Mouse (Mus musculus): ENCODE data around the gene Clasrp. TPM values are rescaled to one million over a fixed set of nuclear protein-coding genes. Genes with fewer than 3 reads are reported as not detected.

Gene Clasrp
- polyA plus RNA-seq, 1 experiment from 2014 or later = 41.6 TPM

- H3K4me3 ChIP-seq (replicated peaks; ENCODE audit: low read length) = no peak overlapping the region
- peaks cover under 1% of the 10 kb centered on the region for H3K4me1 ChIP-seq (replicated peaks; ENCODE audit: control insufficient read depth, insufficient read depth, low read length)
- no peak overlapping the region for H3K9ac ChIP-seq
- 0 out of 2 replicates have a peak, but pooled peaks cover 2% of the 10 kb centered on the region for H3K36me3 ChIP-seq (replicated peaks; ENCODE audit: control insufficient read depth, insufficient read depth)
- WGBS = 73% methylated on average over 2 of the region's 2 CpGs
- H3K9me3 ChIP-seq (ENCODE audit: control insufficient read depth, low read length) = no peaks in the 10 kb centered on the region
- peak; percentile 12; the same call in 1 of the 2 replicates for ATAC-seq (ENCODE audit: low FRiP score)
- H3K27ac ChIP-seq = no peak overlapping the region
- no peaks in the 10 kb centered on the region for H3K27me3 ChIP-seq (ENCODE audit: control insufficient read depth, insufficient read depth, low read length)
- H3K4me2 ChIP-seq (replicated peaks) = no peak overlapping the region
- no peak for DNase-seq (ENCODE audit: low spot score)
Observed at GRCm38 (mm10) chr7:19547344-19547969, 56.8 kb downstream of the Clasrp start.

DNA sequence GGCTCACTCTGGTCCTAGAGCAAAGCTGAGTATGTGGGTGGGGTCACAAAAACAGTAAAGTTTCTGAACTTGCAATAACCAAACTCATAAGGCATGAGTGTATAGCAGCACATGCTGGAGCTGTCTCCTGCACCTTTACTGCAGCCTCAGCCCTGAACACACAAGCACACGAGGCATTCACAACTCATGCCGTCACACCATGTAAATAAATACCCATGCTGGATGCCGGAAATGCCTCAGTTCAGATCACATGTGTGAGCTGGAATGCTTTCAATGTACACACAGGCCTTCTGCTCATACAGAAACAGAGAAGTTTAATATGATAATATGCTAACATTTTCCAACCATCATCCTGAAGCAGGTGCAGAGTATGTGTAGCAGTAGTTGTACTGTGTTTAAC is 58.3 kb downstream of the Clasrp start:
- H3K4me3 ChIP-seq (replicated peaks; ENCODE audit: low read length) = no peak overlapping the region
- no peak overlapping the region for H3K4me2 ChIP-seq (replicated peaks)
- ATAC-seq (ENCODE audit: low FRiP score) (no peak), DNase-seq (ENCODE audit: low spot score) (no peak)
- 80% methylated on average over 3 of the region's 3 CpGs for WGBS
- no peaks in the 10 kb centered on the region for H3K9me3 ChIP-seq (ENCODE audit: control insufficient read depth, low read length)
- H3K27me3 ChIP-seq (ENCODE audit: control insufficient read depth, insufficient read depth, low read length) = no peaks in the 10 kb centered on the region
- no peaks in the 10 kb centered on the region for H3K36me3 ChIP-seq (replicated peaks; ENCODE audit: control insufficient read depth, insufficient read depth)
- no peak overlapping the region for H3K27ac ChIP-seq
- H3K4me1 ChIP-seq (replicated peaks; ENCODE audit: control insufficient read depth, insufficient read depth, low read length) = peaks cover 14% of the 10 kb centered on the region
- no peak overlapping the region for H3K9ac ChIP-seq

DNA sequence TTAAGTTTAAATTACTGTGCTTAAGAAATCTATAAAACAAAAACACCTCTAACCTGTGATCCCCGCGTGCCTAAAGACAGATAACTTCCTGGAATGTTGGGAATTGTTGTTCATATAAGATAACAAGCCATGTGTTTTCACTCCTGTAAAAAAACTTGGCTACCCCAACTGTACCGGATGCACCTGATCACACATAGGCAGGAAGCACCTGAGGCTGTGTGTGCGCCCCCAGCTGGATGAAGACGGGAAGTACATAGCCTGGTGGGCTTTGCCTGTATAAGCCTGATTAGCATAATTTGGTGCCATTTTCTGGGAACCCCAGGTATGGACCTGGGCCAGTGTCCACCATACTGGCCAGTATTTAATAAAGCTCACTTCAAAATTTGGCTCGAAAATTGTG is 60.7 kb downstream of the Clasrp start:
- no peaks in the 10 kb centered on the region for H3K27me3 ChIP-seq (ENCODE audit: control insufficient read depth, insufficient read depth, low read length)
- H3K4me1 ChIP-seq (replicated peaks; ENCODE audit: control insufficient read depth, insufficient read depth, low read length) = peaks cover 14% of the 10 kb centered on the region
- DNase-seq (ENCODE audit: low spot score) (no peak), ATAC-seq (ENCODE audit: low FRiP score) (no peak)
- no peak overlapping the region for H3K9ac ChIP-seq
- no peaks in the 10 kb centered on the region for H3K36me3 ChIP-seq (replicated peaks; ENCODE audit: control insufficient read depth, insufficient read depth)
- H3K9me3 ChIP-seq (ENCODE audit: control insufficient read depth, low read length) = no peaks in the 10 kb centered on the region
- H3K27ac ChIP-seq = no peak overlapping the region
- WGBS = 56% methylated on average over 6 of the region's 6 CpGs
- no peak overlapping the region for H3K4me3 ChIP-seq (replicated peaks; ENCODE audit: low read length)
- no peak overlapping the region for H3K4me2 ChIP-seq (replicated peaks)

- Histone ChIP-seq H3K4me1 (replicated peaks; ENCODE audit: control insufficient read depth, insufficient read depth, low read length) (peaks cover 21% of the 10 kb centered on the region), H3K4me2 (replicated peaks) (no peak overlapping the region), H3K27me3 (ENCODE audit: control insufficient read depth, insufficient read depth, low read length) (no peaks in the 10 kb centered on the region), H3K9ac (no peak overlapping the region), H3K27ac (no peak overlapping the region), H3K36me3 (replicated peaks; ENCODE audit: control insufficient read depth, insufficient read depth) (no peaks in the 10 kb centered on the region), H3K9me3 (ENCODE audit: control insufficient read depth, low read length) (no peaks in the 10 kb centered on the region), H3K4me3 (replicated peaks; ENCODE audit: low read length) (no peak overlapping the region)
- WGBS = 53% methylated on average over 8 of the region's 8 CpGs
- ATAC-seq (ENCODE audit: low FRiP score) (peak; percentile 83), DNase-seq (ENCODE audit: low spot score) (no peak)
Observed at GRCm38 (mm10) chr7:19542155-19542691, 62.1 kb downstream of the Clasrp start.

DNA sequence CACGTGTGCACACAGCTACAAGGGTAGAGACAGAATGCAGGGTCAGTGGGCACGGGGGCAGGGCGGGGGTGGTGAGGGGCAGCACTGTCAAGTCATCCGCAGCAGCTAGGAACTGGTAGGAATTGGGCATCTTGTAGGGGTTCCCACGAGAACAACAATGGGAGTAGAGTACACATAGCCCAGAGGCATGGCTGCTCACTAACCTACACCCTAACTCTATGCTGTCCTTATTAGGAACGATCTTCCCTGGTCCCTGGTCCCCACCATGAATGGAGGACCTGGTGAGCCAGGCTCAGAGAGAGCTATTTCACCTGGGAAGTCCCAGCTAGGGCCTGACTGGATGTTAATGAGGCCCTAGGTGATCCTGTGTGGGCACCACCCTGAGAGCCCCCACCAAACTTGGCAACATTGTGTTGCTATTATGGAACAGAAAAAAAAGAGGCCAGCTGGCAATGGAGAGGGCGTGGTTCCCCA is 62.6 kb downstream of the Clasrp start:
- H3K27ac ChIP-seq = no peak overlapping the region
- no peak overlapping the region for H3K9ac ChIP-seq
- H3K4me1 ChIP-seq (replicated peaks; ENCODE audit: control insufficient read depth, insufficient read depth, low read length) = peaks cover 22% of the 10 kb centered on the region
- H3K4me2 ChIP-seq (replicated peaks) = no peak overlapping the region
- no peak overlapping the region for H3K4me3 ChIP-seq (replicated peaks; ENCODE audit: low read length)
- no peaks in the 10 kb centered on the region for H3K9me3 ChIP-seq (ENCODE audit: control insufficient read depth, low read length)
- DNase-seq (ENCODE audit: low spot score) (no peak), ATAC-seq (ENCODE audit: low FRiP score) (peak; percentile 47)
- 59% methylated on average over 7 of the region's 7 CpGs for WGBS
- no peaks in the 10 kb centered on the region for H3K36me3 ChIP-seq (replicated peaks; ENCODE audit: control insufficient read depth, insufficient read depth)
- no peaks in the 10 kb centered on the region for H3K27me3 ChIP-seq (ENCODE audit: control insufficient read depth, insufficient read depth, low read length)

DNA sequence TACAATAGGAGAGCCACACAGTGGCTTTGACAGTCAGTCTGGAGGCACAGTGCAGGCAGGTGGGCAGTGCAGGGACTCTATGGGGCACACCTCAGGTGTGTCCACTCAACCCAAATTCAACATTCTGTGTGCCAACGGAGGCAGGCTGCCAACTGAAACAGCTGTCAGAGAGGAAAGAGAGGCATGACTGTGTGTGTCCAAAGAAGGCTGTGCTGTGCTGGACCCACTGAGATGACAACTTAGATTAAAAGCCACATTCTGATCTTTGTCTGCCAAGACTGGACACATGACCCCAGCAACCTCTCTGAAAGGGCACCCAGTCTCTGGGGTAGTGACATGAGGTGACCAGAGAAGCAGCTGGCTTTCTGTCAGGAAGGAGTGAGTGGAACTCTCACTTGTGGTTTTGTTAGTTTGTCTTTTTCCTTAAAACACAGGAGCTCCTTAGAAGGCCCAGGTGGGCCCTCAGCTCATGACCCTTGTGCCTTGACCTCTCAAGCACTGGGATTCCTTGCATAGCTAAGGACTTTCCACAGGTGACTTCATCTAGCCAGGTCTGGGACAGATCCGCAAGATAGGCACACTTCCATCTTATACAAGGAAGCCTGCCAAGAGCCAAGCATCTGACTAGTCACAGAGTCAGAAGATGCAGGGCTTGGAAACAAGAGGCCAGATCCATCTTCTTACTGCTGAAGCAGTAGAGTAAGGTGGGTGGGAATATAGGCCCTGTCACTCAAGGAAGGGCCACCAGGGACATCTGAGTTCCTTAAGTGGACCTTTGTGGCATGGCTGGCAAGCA is 63.3 kb downstream of the Clasrp start:
- ATAC-seq (ENCODE audit: low FRiP score) (no peak), DNase-seq (ENCODE audit: low spot score) (no peak)
- Histone ChIP-seq H3K4me2 (replicated peaks) (no peak overlapping the region), H3K4me1 (replicated peaks; ENCODE audit: control insufficient read depth, insufficient read depth, low read length) (peaks cover 22% of the 10 kb centered on the region), H3K4me3 (replicated peaks; ENCODE audit: low read length) (no peak overlapping the region), H3K9me3 (ENCODE audit: control insufficient read depth, low read length) (no peaks in the 10 kb centered on the region), H3K27me3 (ENCODE audit: control insufficient read depth, insufficient read depth, low read length) (no peaks in the 10 kb centered on the region), H3K27ac (no peak overlapping the region), H3K9ac (no peak overlapping the region), H3K36me3 (replicated peaks; ENCODE audit: control insufficient read depth, insufficient read depth) (no peaks in the 10 kb centered on the region)
- 96% methylated on average over 2 of the region's 2 CpGs for WGBS

- no peak for ATAC-seq (ENCODE audit: low FRiP score)
- no peak overlapping the region for H3K4me3 ChIP-seq (replicated peaks; ENCODE audit: low read length)
- H3K27ac ChIP-seq = no peak overlapping the region
- H3K4me2 ChIP-seq (replicated peaks) = no peak overlapping the region
- 0 out of 2 replicates have a peak, but pooled peaks cover 8% of the 10 kb centered on the region for H3K4me1 ChIP-seq (replicated peaks; ENCODE audit: control insufficient read depth, insufficient read depth, low read length)
- H3K36me3 ChIP-seq (replicated peaks; ENCODE audit: control insufficient read depth, insufficient read depth) = peaks cover 50% of the 10 kb centered on the region
- no peaks in the 10 kb centered on the region for H3K27me3 ChIP-seq (ENCODE audit: control insufficient read depth, insufficient read depth, low read length)
- no peak for DNase-seq (ENCODE audit: low spot score)
- no peak overlapping the region for H3K9ac ChIP-seq
- H3K9me3 ChIP-seq (ENCODE audit: control insufficient read depth, low read length) = no peaks in the 10 kb centered on the region
- 91% methylated on average over 10 of the region's 10 CpGs for WGBS
Observed at GRCm38 (mm10) chr7:19534676-19535075, 69.6 kb downstream of the Clasrp start.

DNA sequence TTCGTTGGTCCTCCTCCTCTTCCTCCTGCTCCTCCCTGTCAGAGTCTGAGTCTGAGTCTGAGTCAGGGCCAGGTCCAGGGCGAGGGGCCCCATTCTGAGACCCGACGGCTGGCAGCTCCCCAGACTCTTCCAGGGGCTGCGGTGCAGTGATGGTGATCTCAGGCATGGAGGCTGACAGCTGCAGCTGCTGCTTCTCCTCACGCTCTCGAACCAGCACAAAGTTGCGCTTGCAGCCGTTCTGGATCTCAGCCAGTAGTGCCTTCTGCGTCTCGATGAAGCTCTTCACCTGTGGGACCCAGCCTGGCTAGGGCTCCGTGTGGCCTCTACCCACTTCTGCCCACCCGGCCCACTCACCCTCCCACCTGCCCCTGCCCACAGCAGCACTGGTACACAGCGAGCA is 72.0 kb downstream of the Clasrp start:
- DNase-seq (ENCODE audit: low spot score) (no peak), ATAC-seq (ENCODE audit: low FRiP score) (no peak)
- 88% methylated on average over 13 of the region's 14 CpGs for WGBS
- Histone ChIP-seq H3K27ac (no peak overlapping the region), H3K4me1 (replicated peaks; ENCODE audit: control insufficient read depth, insufficient read depth, low read length) (0 out of 2 replicates have a peak, but pooled peaks cover 2% of the 10 kb centered on the region), H3K9me3 (ENCODE audit: control insufficient read depth, low read length) (no peaks in the 10 kb centered on the region), H3K4me3 (replicated peaks; ENCODE audit: low read length) (no peak overlapping the region), H3K9ac (no peak overlapping the region), H3K4me2 (replicated peaks) (no peak overlapping the region), H3K27me3 (ENCODE audit: control insufficient read depth, insufficient read depth, low read length) (no peaks in the 10 kb centered on the region), H3K36me3 (replicated peaks; ENCODE audit: control insufficient read depth, insufficient read depth) (peaks cover 54% of the 10 kb centered on the region)

DNA sequence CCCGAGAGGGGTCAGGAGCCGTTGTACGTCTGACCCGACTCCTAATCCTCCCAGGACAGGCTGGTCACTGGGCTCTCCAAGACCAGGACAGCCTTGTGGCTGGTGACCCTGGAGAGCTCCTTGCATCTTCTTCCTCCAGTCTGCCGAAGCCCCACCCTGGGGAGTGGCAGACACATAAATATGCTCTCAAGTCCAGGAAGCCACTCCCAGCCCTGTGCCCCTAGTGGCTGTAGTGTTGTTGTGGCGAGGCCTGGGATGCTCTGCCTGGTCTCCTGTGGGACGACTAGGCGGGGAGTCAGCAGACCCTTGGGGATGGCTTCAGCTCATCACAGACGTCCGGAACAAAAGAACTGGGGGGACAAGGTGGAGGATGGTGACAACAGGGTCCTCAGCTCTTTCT is 73.2 kb downstream of the Clasrp start:
- H3K27me3 ChIP-seq (ENCODE audit: control insufficient read depth, insufficient read depth, low read length) = no peaks in the 10 kb centered on the region
- H3K36me3 ChIP-seq (replicated peaks; ENCODE audit: control insufficient read depth, insufficient read depth) = peaks cover 54% of the 10 kb centered on the region
- no peak overlapping the region for H3K9ac ChIP-seq
- 79% methylated on average over 10 of the region's 10 CpGs for WGBS
- H3K4me1 ChIP-seq (replicated peaks; ENCODE audit: control insufficient read depth, insufficient read depth, low read length) = no peaks in the 10 kb centered on the region
- no peak overlapping the region for H3K4me2 ChIP-seq (replicated peaks)
- H3K4me3 ChIP-seq (replicated peaks; ENCODE audit: low read length) = no peak overlapping the region
- DNase-seq (ENCODE audit: low spot score) (no peak), ATAC-seq (ENCODE audit: low FRiP score) (no peak)
- no peak overlapping the region for H3K27ac ChIP-seq
- H3K9me3 ChIP-seq (ENCODE audit: control insufficient read depth, low read length) = no peaks in the 10 kb centered on the region
